Mouse (Mus musculus) T-helper 1 cell (primary cell): ENCODE results near the gene Prr22.

ENCODE experiments used
- in situ Hi-C: fragments of 300-600 bp; cut with MboI, MseI; formaldehyde crosslinking; loops from one replicate; pipeline ENCODE4 v1.15.1; 2025; ENCODE audit warnings: high pct_unique_total_duplicates

The Prr22 gene

DNA sequence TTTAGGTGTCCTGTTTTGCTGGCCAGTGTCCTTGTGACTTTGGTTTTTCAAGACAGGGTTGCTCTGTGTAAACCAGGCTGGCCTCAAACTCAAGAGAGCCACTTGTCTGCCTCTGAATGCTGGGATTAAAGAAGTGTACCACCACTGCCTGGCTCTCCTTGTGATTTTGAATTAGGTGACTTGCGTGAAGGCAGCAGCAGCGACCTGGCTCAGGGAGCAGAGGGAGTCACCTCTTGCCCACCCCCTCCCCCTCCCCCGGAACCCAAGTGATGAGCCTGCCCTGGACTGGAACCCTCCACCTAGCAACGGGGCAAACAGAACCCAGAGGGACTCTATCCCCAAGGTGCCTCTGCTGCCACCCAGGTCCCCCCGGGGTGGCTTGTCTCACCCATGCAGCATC, at the start of gene Prr22:
TSS of gene Prr22 (plus strand) at position 301 of the 400 bp plus-strand sequence.
- in situ Hi-C loops: no loop called here

DNA sequence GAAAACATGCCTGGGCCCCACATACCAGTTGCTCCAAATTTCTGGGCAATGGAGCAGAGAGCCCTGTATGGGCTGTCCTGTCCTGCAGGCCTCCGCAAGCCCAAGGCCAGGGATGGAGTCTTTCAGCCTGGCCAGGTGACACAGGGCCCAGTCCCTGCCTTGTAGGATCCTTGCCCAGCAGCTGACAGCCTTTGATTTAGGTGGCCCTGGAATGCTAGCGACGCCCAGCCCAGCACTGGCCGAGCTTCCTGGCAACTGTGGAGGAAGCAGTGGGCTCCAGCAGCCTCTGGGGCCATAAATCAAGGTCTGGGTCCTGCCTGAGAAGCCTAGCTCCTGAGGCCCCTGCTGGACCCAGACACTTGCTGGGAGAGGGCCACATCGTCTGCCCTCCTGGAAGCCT, 47.6 kb upstream of the Prr22 start:
- in situ Hi-C loops: no loop called here

DNA sequence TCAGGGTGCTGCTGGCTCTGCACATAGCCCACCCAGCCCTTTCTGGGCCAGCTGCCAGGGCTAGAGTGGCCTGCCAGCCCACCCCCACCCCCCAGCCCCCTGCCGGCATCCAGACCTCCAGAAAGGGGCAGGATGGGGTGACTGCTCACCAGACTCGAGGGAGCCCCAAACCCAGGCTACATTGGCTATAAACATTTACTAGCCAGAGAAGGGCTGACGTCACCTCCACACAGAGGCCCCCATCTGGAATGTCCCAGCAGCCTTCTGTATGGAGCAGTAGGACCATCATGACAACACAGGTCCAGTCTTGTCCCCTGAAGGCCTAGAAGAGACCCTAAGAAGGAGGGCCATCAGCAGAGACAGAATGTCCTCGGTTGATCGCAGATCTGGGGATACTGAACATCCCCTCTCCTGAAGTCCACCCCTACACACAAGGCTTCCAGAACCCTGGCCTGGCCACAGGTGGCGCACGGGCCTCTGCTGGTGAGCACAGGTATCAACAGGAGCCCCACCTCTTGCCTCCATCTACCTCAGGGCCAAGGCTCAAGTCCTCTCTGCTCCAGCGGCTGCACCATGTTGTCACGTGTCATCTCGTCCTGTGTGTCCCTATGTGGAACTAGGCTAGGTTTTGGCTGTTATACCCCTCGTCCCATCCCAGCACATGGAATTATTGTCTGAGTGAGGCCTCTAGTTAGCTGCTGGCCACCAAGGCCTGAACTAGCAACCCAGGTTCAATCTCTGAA, 46.5 kb upstream of the Prr22 start:
- in situ Hi-C loops: no loop called here

DNA sequence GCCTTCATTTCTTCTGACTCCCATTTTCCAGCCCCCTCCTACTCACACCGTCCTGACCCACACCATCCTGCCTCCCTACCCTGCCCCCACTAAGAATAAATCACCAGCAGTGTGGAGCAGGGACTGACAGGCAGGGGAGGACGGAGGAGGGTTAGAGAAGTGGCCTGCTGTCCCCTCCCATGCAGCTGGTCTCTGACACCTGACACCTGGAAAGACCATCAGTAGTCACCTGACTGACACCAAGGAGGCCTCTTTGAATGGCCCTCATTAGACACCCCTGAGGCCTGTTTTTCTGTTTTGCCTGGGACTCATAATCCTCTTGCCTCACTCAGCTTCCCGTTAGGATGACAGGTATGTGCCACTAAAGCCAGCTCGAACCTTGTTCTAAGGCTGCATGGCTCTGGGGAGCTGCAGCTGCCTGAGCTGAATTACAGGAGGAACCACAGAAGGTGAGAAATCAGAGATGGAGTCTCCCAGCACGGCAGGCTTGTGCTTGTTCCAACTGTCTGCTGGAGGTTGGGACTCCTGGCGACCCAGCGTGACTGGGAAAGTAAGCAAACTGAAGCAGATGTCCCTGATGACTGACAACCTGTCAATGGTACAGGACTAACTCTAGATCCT, 42.9 kb upstream of the Prr22 start:
- in situ Hi-C loops: no loop called here

DNA sequence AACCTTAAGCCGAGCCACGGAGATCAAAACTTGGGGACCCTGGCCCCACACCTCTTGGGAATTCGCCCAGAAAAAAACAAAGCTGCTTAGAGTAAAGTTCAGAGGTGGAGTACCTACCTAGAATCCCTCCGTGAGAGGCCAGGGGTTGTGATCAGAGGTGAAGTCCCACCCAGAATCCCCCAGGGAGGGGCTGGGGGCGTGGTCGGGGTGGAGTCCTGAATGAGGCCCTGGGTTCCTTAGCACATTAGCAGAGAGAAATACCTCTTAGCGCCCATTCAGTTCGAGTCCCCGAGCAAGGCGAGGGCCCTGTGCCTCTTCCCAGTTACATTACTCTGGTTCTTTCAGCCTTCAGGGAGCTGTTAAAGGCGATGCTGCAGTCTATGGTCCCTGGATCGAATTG, 42.4 kb upstream of the Prr22 start:
- in situ Hi-C loops: no loop called here

DNA sequence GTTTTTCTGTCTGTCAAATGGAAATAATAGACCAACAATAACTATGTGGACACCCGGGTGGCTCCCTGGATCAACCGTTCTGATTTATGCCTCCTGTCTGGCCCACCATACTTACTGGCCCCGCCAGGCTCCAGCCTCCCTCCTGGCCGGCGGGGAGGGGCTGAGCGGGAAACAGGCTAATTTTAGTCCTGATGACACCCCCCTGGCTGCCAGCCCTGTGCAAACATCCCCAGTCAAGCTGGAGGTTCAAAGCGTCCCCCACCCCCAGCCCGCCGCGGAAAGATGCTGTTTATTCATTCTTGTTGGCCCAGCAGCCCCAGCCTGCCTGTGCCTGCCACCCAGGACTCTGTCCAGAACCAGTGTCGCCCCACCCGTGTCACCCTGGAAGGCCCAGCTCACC, 41.9 kb upstream of the Prr22 start:
- in situ Hi-C loops: no loop called here

DNA sequence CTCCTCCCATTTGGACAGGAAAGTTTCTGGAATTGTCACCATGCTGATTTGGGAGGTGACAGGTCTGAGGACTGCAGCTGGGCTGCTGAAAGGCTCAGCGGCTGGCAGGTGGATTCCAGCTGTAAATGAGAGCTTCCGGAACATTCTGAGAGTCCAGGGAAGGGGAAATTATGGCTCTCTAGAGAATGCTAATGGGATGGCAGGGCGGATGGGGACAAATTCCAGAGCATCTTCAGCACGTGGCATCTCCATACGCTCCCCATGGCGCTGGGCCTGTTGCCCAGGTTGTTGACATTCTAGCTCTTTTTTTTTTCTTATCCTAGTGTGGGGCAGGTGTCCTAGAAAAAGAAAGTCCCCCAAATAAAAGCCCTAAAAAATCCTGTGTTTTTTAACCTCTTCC, 40.9 kb upstream of the Prr22 start:
- in situ Hi-C loops: no loop called here

DNA sequence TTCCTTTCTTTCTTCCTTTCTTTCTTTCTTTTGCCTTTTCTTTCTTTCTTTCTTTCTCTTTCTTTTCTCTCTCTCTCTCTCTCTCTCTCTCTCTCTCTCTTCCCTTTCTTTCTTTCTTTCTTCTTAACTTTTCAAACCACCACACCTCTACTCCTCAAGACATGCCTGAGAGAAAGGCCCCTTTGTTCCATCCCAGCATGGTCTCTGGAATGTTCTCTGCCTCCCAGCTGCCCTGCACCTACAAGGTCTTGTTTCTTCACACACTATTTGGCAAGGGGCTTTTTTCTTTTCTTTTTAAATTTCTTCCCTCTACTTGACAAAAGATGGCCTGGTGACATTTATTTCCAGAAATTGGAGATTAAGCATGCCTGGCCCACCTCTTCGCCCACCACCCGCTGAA, 40.4 kb upstream of the Prr22 start:
- in situ Hi-C loops: no loop called here

DNA sequence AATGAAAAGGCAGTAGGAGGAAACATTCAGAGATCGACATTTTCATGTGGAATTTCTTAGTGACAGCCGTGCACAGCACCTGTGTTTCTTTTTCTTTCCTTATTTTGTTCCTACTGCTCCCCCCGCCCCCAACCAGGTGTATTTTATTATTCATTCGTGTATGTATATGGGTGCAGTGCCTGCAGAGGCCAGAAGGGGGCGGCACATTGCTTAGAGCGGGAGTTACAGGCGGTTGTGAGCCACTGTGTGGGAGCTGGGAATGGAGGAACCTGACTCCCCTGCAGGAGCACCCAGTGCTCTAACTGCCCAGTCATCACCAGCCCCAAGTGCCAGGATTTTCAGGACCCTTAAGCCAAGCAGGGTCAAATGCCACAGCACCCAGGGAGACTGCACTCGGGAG, 33.5 kb upstream of the Prr22 start:
- in situ Hi-C loops: no loop called here

DNA sequence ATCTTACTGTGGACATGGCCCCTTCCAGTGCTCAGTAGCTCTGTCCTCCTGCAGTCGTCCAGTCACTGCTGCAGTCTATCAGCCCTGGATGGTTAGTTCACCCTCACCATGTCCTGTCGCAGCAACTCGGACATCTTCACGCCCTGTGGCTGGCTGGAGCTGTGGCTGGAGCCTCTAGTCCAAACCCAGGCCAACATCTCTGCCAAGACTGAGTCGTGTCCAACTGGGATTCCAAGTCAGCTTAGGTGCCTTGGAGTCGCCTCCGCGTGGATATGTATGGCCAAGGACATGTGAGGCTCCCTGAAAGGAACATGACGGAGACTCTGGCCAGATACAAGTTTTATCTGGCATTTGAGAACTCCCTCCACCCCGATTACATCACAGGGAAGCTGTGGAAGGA, 31.8 kb upstream of the Prr22 start:
- in situ Hi-C loops: no loop called here

DNA sequence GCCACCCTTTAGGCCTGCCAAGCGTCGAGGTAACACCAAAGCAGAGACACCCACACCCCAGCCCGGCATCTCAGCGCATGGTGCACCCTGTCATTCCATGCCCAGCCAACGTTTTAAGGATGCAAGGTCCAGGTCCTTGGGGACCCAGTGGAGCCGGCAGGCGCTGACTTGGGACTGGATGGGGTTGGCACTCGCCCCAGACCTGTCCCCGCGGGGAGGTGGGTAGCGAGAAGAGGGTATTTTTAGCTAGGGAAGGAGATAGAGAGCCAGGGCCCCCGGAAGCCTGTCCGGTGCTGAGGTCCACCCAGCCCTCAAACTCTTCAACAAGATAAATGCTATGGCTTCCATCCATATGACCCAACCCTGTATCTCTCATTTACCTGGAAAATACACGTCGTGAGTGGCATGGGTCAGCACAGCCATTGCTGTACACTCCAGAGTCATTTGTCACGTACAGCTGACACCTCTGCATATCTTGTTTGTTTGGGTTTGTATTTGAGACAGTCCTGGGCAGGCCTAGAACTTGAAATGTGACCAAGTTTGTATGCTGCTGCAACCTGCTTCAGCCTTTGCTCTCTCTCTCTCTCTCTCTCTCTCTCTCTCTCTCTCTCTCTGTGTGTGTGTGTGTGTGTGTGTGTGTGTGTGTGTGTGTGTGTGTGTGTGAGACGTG, 29.8 kb upstream of the Prr22 start:
- in situ Hi-C loops: no loop called here

DNA sequence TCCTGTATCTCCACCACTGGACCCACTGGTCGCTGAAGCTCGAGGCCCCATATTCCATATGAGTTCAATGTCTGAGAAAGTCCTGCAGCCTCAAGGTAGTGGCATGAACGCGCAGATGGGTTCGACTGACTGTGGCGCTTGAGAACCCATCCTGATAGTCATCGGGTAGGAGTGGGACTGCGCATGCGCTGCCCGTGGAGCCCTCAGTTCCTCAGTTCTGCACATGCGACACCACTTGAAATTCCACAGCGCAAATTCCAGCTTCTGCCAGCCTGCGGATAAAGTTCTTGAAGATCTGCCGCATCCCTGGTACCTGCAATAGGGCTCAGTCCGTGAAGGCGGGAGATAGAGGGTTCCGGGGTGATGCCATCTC, 29.3 kb upstream of the Prr22 start:
- in situ Hi-C loops: no loop called here

DNA sequence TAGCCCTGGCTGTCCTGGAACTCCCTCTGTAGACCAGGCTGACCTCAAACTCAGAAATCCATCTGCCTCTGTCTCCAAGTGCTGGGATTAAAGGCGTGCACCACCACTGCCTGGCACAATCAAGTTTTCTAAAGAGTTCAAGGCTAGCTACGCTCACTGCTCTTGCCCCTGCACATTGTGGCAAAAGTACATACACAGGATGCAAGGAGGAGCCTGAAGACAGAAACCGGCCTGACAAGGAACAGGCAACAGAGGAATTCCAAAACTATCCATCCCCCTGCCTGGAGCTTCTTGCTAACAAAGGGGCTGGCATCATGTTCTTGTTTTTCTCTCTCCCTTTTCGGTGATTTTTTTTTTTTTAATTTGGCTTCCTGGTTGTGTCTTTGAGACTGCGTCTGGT, 25.9 kb upstream of the Prr22 start:
- in situ Hi-C loops: no loop called here

DNA sequence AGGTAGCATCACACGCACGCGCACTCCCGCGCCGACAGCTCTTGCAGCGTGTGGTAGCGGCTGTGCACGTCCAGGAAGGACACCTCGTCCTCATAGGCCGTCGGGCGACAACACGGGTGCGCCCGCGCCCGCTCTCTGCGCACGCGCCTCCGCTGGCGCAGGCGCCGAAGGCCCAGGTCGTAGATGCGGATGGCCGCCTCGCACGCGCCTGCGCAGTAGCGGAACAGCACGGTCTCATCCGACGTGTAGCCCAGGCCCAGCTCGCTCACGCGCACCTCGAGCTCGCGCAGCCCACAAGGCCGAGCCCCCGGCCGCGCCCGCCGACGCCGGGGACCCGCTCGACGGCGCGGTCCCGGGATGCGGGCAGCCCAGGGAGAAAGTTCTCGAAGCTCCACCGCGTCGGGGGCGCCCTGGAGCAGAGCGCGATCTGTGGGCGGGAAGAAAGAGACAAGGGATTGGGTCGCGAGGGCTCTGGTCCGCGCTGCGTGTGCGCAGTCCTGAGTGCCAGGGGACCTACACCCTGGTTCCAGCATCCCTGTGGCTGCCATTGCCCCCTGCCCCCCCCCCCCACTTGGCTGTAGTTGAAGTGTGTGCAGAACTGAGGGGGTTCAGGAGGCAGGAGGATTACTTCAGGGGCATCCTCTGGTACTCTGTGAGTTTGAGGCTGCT, 18.5 kb upstream of the Prr22 start:
- in situ Hi-C loops: no loop called here

DNA sequence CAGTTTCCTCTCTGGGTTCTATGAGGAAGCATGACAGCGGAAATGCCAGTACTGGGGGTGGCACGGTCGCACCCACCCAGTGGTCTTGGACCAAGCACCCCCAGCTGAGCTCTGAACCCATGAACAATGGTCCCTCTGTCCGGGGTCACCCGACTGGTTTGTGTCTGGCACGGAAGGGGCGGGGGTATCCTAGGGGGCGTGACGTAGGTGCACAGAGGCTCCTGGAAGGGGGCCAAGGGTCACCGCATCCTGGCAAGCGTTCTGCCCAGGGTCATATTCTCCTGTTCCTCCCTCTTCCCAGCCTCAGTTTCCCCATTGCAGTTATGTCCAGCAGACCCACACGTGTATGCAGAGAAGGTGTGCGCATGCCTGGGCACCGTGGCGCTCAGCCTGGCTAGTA, 16.6 kb upstream of the Prr22 start:
- in situ Hi-C loops: no loop called here

DNA sequence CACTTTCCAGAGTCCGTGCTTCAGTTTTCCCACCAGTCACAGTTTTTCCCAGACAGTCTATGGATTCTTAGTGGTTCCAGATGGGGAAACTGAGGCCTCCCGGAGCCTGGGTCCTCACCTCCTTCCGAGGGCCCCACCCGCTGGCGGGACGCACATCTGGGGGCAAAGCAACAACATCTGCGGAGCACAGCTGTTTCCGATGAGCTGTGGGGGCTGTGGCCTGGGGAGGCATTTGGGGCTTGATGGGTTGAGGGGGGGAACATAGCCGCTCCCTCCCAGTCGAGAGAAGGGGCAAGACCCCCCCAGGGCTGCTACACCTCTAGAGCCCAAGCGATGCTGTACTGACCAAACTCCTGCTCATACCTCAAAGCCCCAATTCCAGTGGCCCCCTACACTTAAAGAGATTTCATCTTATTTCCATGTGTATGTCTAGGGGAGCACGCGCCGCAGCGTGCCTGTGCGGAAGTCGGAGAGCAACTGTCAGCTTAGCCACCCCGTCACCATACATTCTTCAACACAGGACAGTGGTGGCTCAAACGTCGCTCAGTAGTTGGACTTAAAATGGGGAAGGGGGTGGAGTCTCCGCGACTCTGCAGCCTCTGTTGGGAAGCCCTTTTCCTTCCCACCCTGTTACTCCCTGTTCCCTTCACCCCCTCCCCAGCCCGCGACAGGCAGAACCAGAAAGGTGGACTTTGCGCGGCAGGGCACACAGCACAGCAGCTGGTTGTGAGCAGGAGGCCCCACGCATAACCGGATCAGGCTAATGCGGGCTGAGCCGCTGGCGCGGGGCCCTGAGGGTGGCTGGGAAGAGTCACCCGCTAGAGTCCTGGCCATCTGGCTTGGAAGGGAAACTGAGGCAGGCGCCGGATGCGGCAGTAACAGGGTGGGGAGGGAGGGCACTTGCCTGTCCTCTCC, 15.5 kb upstream of the Prr22 start:
- in situ Hi-C loops: no loop called here

DNA sequence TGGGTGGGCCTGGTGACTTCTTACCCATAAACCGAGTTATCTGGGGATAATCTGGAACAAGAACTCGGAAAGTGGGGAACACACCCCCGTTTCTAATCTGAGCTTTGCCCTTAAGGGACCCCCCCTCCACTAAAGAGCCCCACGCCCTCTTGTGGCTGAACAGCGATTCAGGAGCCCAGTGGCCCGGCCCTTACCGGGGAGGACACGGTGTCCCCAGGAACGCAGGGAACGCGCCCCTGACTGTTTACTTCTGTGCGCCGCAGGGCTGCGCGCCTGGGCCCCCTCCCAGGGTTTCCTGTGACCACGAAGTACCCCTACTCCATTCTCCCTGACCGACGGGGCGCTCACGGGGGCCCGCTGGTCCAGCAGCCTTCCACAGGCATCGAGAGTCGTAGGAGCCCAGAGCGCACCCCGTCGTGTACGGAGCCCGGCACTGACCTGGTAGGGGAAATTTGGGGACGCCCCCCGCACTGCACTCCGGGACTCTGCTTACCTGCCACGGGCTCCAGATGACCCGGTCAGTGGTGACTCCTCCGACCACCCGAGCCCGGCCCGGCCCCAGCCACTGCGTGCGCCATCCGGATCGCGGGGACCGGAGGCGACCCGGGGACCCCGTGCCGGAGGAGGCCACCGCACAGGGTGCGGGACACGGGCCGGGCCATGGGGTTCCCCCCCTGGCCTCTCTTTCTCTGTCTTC, 13.2 kb upstream of the Prr22 start:
- in situ Hi-C loops: no loop called here

DNA sequence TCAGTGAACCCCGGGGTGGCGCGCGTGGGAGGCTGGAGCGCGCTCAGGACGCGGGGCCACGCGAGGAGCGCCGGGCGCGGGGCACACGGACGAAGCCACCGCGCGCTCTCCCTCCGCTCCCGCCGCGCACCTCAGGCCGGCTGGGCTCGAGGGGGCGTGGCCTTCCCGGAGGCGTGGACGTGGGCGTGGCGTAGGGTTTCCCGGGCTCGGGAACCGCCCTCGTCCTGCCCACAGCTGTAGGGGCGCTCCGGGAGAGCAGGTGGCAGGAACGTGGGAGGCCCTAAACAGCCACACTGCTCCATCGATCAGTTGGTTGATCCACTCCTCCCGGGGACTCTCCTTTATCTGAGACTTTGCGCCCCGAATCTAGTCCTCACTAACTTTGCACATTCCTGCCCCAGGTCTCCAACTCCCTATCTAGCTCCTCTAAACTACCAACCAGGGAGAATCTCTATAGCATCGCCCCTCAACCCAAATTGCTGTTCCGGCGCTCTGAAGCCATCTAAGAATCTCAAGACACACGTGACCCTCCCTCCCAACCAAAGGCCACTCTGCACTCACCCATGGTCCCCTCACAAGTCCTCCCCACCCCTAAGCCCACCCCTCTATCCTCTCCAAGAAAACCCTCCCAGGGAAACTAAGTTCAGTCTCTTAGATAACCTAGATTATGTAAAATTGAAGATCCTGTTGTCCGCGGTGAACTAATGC, 12.5 kb upstream of the Prr22 start, which contains the start of gene Nrtn:
TSS of gene Nrtn (minus strand) at position 115 of the 708 bp plus-strand sequence.
- in situ Hi-C loops: no loop called here

DNA sequence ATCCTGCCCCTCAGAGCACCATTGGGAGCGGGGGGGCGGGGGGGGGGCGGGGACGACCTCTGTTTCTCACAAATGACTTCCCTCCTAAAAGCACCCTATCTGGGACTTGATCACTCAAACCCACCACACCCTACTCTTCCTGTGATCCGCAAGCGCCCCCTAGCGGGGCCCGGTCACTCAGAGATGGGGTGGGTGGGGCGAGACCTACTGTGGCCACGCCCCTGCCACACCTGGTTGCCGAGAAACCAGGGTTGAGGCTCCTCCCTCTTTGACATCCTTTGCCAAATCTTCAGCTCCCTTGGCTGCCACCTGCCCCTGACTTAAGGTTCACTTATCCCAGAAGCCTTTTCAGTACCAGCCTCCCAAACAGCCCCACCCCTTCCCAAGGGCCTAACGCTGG, 11.9 kb upstream of the Prr22 start:
- in situ Hi-C loops: no loop called here

DNA sequence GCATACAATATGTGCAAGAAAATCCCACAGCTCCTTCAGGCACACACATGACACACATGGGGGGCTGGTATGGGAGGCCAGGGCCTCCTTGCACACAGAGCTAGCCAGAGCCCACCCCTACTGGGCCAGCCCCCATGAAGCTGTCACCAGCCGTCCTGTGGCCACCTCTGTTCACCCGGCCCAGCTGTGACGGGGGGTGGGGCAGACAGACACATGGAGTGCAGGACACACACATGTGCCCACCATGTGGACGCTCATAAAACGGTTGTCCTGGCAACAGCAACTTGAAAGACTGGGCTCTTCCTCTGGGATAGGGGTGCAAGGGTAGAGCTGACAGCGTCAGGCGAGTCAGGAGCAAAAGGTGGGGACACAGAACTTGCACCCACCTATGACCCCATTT, 10.8 kb upstream of the Prr22 start:
- in situ Hi-C loops: no loop called here
